Mouse (Mus musculus): ENCODE measurements at regions not wholly inside any gene's neighbourhood (a gene's known extent, or its start where the extent isn't known, plus 50 kb on each side); places are given as distances from the start of the nearest gene placed in this dataset.

DNA sequence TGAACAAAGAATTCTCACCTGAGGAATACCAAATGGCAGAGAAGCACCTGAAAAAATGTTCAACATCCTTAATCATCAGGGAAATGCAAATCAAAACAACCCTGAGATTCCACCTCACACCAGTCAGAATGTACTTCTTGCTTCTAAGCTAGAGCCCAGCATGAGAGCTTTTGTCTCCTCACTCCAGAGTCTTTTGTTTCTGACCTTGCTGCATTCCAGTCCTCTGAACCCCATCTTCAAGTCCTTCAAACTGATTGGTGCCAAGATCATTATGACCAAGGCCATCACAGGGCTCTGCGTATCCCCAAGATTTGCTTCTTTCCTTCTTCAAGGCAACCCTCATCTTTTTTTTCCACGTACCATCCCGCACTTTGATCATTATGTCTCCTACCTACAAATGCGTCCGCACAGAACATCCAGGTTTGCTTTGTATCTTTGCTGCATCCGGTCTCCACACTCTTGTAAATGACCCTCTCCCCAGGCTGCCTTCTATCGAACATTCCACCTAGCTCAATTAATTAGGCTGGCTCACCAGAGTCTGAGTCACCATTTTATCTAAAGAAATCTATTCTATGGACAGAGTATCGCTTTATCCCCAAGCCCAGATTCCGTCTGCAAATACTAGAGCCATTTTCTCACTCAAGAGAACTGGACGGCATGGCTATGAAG lies 414.9 kb downstream of the Cbln4 start:
- TF ChIP-seq CTCF (IDR thresholded peaks at IDR 0.05; ENCODE audit: borderline replicate concordance, insufficient read depth, low read length) (no peak), POLR2A (IDR thresholded peaks at IDR 0.05; ENCODE audit: low read depth, low read length) (no peak)
